Mouse (Mus musculus): Measurements from ENCODE around the gene Ggnbp2. TPM values are rescaled to one million over a fixed set of nuclear protein-coding genes. Genes with fewer than 3 reads are reported as not detected.

Gene Ggnbp2
- polyA plus RNA-seq (2015; fragmentation: Nextera tagmentation; extraction: Ambion mirVana): 71.0 and 75.5 TPM in 2 replicates

DNA sequence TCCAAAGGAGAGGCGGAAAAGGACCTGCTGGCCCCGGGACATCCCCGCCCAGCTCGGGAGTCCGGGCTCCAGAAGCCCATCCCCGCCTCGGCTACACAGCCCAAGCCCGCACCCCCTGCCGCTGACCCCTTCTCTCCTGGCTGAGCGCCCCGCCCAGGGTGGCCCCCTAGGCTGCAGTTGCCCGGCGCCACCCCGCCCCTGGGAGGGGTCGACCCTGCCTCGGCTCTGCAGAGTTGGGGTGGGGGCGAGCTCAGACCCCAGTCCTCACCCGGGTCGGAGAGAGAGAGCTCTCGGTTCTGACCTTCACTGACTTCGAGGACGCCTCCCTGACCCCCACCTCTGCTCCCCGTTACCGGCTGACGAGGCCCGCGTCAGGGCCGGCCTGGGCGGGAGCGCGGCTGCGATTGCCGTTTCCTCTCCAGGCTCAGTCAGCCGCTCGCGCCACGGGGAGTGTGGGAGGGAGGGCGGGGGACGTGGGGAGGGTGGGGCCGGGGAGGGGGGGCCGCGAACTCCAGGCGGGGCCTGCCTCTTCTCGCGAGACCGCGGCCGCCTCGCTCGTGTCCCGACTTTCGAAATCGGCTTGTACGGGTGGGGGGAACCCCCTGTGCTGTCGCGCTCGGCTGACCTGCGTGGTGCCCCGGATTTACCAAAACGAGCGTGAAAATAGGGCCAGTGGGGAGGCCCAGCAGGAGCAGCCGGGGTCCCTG lies at the start of gene Ggnbp2:
Ggnbp2 (minus strand) TSS at position 481 of the 707 bp plus-strand sequence.
- ATAC-seq (ENCODE audit: low FRiP score, low read depth): peak; percentile 89
- WGBS: under 1% methylated on average over 38 of the region's 62 CpGs
- Histone ChIP-seq H3K4me1 (peaks cover 24% of the 10 kb centered on the region), H3K4me3 (peak within 1 kb of the TSS; percentile 98), H3K4me2 (replicated peaks) (peak within 1 kb of the TSS; percentile 91), H3K27me3 (no peaks in the 10 kb centered on the region), H3K27ac (peak within 1 kb of the TSS; percentile 98), H3K9me3 (no peaks in the 10 kb centered on the region), H3K9ac (peak within 1 kb of the TSS; percentile 97), H3K36me3 (0 out of 2 replicates have a peak, but pooled peaks cover 2% of the 10 kb centered on the region)

DNA sequence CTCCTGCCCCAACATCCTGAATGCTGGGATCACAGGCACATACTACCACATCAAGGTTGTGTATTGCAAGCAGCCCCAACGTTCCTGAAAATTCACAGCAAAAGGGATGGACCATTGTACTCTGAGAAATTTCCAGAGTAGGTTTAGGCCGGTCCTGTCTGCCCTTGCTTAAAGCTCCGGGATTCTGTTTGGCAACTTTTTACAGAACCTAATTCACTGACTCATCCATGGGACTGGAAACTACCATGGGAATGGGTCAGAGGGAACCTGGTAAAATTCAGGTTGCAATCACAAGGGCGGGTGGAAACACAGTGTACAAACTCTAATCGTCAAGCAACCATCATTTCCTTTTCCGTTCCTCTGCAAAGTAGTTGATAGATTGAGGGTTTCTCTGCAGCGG lies 49.3 kb upstream of the Ggnbp2 start:
- Histone ChIP-seq H3K27me3 (no peaks in the 10 kb centered on the region), H3K4me1 (peaks cover 12% of the 10 kb centered on the region), H3K4me2 (replicated peaks) (no peak overlapping the region), H3K9me3 (no peaks in the 10 kb centered on the region), H3K9ac (no peak overlapping the region), H3K27ac (no peak overlapping the region), H3K4me3 (no peak overlapping the region), H3K36me3 (no peaks in the 10 kb centered on the region)
- no peak for ATAC-seq (ENCODE audit: low FRiP score, low read depth)
- 72% methylated on average over 7 of the region's 7 CpGs for WGBS

GRCm38 (mm10) chr11:84919276-84919675 lies 48.7 kb upstream of the Ggnbp2 start:
- H3K4me1 ChIP-seq: peaks cover 19% of the 10 kb centered on the region
- no peaks in the 10 kb centered on the region; the same call in 1 of the 2 replicates for H3K36me3 ChIP-seq
- WGBS: 45% methylated on average over 3 of the region's 3 CpGs
- H3K9me3 ChIP-seq: no peaks in the 10 kb centered on the region
- no peak overlapping the region for H3K27ac ChIP-seq
- ATAC-seq (ENCODE audit: low FRiP score, low read depth): no peak
- H3K4me3 ChIP-seq: no peak overlapping the region
- no peak overlapping the region for H3K9ac ChIP-seq
- no peaks in the 10 kb centered on the region for H3K27me3 ChIP-seq
- H3K4me2 ChIP-seq (replicated peaks): no peak overlapping the region

GRCm38 (mm10) chr11:84918425-84918824 lies 47.8 kb upstream of the Ggnbp2 start:
- WGBS: 4% methylated on average over 16 of the region's 16 CpGs
- no peak for ATAC-seq (ENCODE audit: low FRiP score, low read depth)
- Histone ChIP-seq H3K4me1 (peaks cover 22% of the 10 kb centered on the region), H3K9me3 (no peaks in the 10 kb centered on the region), H3K27me3 (no peaks in the 10 kb centered on the region), H3K4me2 (replicated peaks) (peak overlapping the region; percentile 48), H3K4me3 (0 out of 2 replicates have a peak overlapping the region, but pooled peaks have one; percentile 7), H3K27ac (no peak overlapping the region), H3K9ac (peak overlapping the region; percentile 20; the same call in 1 of the 2 replicates), H3K36me3 (peaks cover 4% of the 10 kb centered on the region)

- ATAC-seq (ENCODE audit: low FRiP score, low read depth): no peak
- H3K4me3 ChIP-seq: peak overlapping the region; percentile 95
- WGBS: 59% methylated on average over 7 of the region's 7 CpGs
- peaks cover 22% of the 10 kb centered on the region for H3K4me1 ChIP-seq
- H3K9ac ChIP-seq: peak overlapping the region; percentile 93
- peak overlapping the region; percentile 75 for H3K4me2 ChIP-seq (replicated peaks)
- no peak overlapping the region for H3K27ac ChIP-seq
- no peaks in the 10 kb centered on the region for H3K9me3 ChIP-seq
- H3K36me3 ChIP-seq: peaks cover 18% of the 10 kb centered on the region
- H3K27me3 ChIP-seq: no peaks in the 10 kb centered on the region
These were observed 46.2 kb upstream of the Ggnbp2 start for GRCm38 (mm10) chr11:84916703-84917300.

DNA sequence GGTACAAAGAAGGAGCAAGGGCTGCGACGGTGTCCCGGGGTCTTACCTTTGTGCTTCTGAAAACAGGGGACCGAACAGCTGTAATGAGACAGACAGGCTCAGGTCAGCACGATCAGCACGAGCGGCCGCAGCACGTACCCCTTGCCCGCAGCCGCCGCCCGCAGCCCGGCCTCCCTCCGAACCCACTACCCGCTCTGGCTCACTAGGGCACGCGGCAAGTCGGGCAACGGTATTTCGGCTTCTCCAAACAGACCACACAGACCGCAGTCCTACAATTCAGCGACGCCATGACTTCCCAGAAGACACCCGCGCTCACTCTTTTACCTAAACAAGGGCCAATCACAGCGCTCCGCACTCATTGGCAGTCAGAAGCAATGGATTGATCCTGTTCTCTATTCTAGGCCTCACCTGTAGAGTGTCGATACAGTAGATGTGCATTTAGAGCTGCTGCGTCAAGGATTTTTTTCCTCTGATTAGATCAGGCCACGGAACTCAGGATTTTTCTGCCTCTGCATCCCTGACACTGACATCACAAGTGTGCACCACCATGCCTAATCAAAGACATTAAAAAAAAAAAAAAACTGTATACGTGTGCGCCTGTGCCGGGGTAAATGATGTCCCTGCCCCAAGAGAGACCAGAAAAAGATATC lies 45.6 kb upstream of the Ggnbp2 start, which contains the start of gene Znhit3:
Znhit3 (minus strand) TSS at position 314 of the 650 bp plus-strand sequence.
- H3K9ac ChIP-seq: peak within 1 kb of the TSS; percentile 93

DNA sequence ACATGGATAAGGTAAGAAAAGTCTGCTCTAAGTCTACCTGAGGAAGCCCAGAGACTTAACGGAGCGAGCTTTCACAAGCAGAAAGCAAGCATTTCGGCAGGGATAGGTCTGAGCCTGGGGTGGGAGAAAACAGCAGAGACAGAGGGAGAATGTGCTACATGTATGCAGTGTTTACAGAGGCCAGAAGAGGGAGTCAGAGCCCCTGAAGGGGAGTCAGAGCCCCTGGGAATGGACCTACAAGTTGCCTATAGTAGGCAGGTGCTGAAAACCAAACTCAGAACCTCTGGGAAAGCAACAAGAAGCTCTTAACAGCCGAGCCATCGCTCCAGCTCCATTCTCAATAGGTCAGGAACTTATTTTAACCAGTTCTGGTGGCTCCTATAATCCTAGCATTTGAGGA lies 44.1 kb upstream of the Ggnbp2 start:
- ATAC-seq (ENCODE audit: low FRiP score, low read depth): no peak
- H3K4me3 ChIP-seq: peak overlapping the region; percentile 95; the same call in 1 of the 2 replicates
- peak overlapping the region; percentile 75 for H3K4me2 ChIP-seq (replicated peaks)
- H3K27ac ChIP-seq: no peak overlapping the region
- no peaks in the 10 kb centered on the region for H3K9me3 ChIP-seq
- peaks cover 22% of the 10 kb centered on the region for H3K4me1 ChIP-seq
- H3K27me3 ChIP-seq: no peaks in the 10 kb centered on the region
- no peak overlapping the region for H3K9ac ChIP-seq
- H3K36me3 ChIP-seq: peaks cover 38% of the 10 kb centered on the region
- 83% methylated on average over 5 of the region's 5 CpGs for WGBS

More for the DNA sequence above, 45.6 kb upstream of the Ggnbp2 start, which contains the start of gene Znhit3:
- Histone ChIP-seq H3K4me3 (peak within 1 kb of the TSS; percentile 95), H3K36me3 (peaks cover 25% of the 10 kb centered on the region), H3K9me3 (no peaks in the 10 kb centered on the region), H3K4me1 (peaks cover 22% of the 10 kb centered on the region), H3K27ac (peak within 1 kb of the TSS; percentile 28; the same call in 1 of the 2 replicates), H3K27me3 (no peaks in the 10 kb centered on the region), H3K4me2 (replicated peaks) (peak within 1 kb of the TSS; percentile 75)
- ATAC-seq (ENCODE audit: low FRiP score, low read depth): peak; percentile 92
- 4% methylated on average over 34 of the region's 34 CpGs for WGBS

DNA sequence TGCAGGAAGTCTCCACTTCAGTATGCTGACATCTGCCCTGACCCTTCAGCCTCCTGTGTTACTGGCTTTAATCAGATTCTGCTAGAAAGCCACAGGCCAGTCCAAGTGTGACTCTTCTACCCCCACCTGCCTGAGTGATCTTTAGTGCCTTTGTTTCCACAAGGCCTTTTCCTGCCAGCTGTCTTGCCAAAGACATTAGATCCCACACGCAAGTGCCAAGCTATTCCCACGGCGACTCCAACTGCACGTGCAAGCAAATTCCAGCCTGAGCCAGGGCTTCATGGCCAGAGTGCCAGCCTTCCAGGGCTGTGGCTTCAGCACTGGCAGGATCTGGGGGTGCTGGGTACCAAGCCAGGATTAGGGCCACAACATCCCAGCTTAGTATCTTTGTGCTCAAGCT lies 39.8 kb upstream of the Ggnbp2 start:
- no peak overlapping the region for H3K4me3 ChIP-seq
- no peak overlapping the region for H3K4me2 ChIP-seq (replicated peaks)
- no peak for ATAC-seq (ENCODE audit: low FRiP score, low read depth)
- no peak overlapping the region for H3K9ac ChIP-seq
- peaks cover 14% of the 10 kb centered on the region for H3K4me1 ChIP-seq
- H3K27me3 ChIP-seq: no peaks in the 10 kb centered on the region
- WGBS: 88% methylated on average over 4 of the region's 4 CpGs
- no peaks in the 10 kb centered on the region for H3K9me3 ChIP-seq
- peaks cover 80% of the 10 kb centered on the region for H3K36me3 ChIP-seq
- no peak overlapping the region for H3K27ac ChIP-seq

DNA sequence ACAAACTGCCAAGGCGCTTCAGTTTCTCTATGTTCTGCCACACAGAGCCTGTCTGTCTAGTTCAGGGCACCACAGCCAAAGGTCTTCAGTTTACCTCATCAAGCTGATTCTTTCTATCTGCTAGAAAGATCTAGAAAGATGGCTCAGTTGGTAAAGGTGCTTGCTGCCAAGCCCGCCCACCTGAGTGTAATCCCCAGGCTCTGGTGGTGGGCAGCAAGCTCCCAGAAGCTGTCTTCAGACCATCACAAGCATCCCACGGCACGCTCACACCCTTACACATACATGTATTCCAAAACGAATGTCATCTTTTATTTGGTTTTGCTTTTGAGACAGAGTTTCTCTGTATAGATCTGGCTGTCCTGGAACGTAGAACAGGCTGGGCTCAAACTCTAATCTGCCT lies 37.9 kb upstream of the Ggnbp2 start:
- H3K4me1 ChIP-seq: no peaks in the 10 kb centered on the region
- 91% methylated on average over 6 of the region's 6 CpGs for WGBS
- H3K27me3 ChIP-seq: no peaks in the 10 kb centered on the region
- peaks cover 96% of the 10 kb centered on the region for H3K36me3 ChIP-seq
- no peak overlapping the region for H3K27ac ChIP-seq
- no peak overlapping the region for H3K4me3 ChIP-seq
- no peaks in the 10 kb centered on the region for H3K9me3 ChIP-seq
- no peak overlapping the region for H3K4me2 ChIP-seq (replicated peaks)
- H3K9ac ChIP-seq: no peak overlapping the region
- no peak for ATAC-seq (ENCODE audit: low FRiP score, low read depth)

GRCm38 (mm10) chr11:84907081-84907480 lies 36.5 kb upstream of the Ggnbp2 start:
- Histone ChIP-seq H3K9me3 (no peaks in the 10 kb centered on the region), H3K9ac (no peak overlapping the region), H3K36me3 (peaks cover 98% of the 10 kb centered on the region), H3K4me2 (replicated peaks) (no peak overlapping the region), H3K4me1 (no peaks in the 10 kb centered on the region), H3K27ac (no peak overlapping the region), H3K27me3 (no peaks in the 10 kb centered on the region), H3K4me3 (no peak overlapping the region)
- WGBS: 74% methylated on average over 3 of the region's 3 CpGs
- ATAC-seq (ENCODE audit: low FRiP score, low read depth): no peak

DNA sequence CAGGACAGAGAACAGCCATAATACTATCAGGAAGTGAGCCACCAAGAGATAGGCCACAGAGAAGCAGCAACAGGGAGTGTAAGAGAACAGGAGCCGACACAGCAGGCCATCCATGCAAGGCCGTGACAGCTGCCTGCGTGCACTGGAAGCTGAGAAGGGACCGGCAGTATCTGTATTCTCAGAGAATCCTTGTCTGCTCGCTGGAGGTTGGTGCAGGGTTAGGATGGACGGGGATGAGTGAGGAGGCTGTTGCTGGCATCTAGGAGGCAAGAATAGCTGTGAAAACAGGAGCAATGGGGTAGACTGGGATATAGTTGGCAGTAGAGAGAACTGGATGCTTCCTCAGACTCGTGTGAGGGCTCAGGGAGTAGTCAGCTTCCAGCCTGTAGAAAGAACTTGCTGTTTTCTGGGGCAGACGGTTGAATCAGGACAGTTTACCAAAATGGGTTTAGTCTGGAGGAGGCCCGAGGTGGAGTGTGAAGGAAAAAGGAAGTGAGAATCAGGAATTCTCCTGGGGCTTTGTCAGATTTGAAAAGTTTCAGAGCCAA lies 34.1 kb upstream of the Ggnbp2 start:
- WGBS: 82% methylated on average over 9 of the region's 9 CpGs
- Histone ChIP-seq H3K9me3 (no peaks in the 10 kb centered on the region), H3K9ac (no peak overlapping the region), H3K27me3 (no peaks in the 10 kb centered on the region), H3K4me1 (no peaks in the 10 kb centered on the region), H3K36me3 (peaks cover 100% of the 10 kb centered on the region), H3K4me3 (no peak overlapping the region), H3K4me2 (replicated peaks) (no peak overlapping the region), H3K27ac (no peak overlapping the region)
- ATAC-seq (ENCODE audit: low FRiP score, low read depth): no peak

DNA sequence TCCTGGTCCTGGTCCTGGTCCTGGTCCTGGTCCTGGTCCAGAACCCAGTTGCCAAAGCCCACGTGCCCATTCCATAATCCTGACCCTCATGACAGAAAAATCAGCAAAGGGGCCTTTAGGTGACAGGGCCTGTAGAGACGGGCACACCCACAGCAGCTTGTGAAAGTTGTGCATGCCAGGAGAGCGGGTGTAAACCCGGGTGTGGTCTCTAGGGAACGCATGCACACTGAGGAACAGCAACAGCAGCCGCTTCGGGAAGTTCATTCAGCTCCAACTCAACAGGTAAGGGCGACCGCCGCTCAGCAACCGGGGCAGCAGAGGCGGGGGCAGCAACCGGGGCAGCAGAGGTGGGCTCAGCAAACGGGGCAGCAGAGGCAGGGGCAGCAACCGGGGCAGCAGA lies 22.5 kb upstream of the Ggnbp2 start:
- WGBS: 91% methylated on average over 15 of the region's 15 CpGs
- Histone ChIP-seq H3K27ac (no peak overlapping the region), H3K4me3 (no peak overlapping the region), H3K4me2 (replicated peaks) (no peak overlapping the region), H3K4me1 (no peaks in the 10 kb centered on the region), H3K9me3 (no peaks in the 10 kb centered on the region), H3K9ac (no peak overlapping the region), H3K36me3 (peaks cover 83% of the 10 kb centered on the region), H3K27me3 (no peaks in the 10 kb centered on the region)
- ATAC-seq (ENCODE audit: low FRiP score, low read depth): no peak
